Mouse (Mus musculus) retina, postnatal 7 days (tissue): ENCODE measurements around the gene Dcaf4.

Experiments
- DNase-seq: peaks from one replicate; pipeline ENCODE4 v3.0.0-alpha.2; 2012; ENCODE audit warnings: low read depth, low spot score

Dcaf4 gene

GRCm38 (mm10) chr12:83543997-83544396 is 23.7 kb downstream of the Dcaf4 start:
- no peak for DNase-seq

DNA sequence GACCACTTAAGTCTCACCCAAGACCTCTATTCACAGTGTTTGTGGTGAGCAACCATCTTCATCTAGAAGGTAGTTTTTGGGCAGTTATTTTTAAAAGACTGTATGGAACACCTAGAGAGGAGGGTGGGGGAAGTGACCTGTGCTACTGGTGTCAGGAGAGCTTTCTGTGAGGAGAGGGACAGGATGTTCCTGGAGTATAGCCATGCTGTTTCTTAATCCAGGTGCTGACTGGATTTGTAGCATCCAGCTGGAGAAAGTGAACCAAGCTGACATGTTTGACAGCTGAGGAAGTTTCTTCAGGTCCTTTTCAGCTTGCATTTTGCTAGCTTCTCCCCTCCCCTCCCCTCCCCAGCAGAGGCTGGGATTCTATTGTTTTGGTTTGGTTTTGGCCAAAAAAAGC is 24.5 kb downstream of the Dcaf4 start:
- DNase-seq, result no peak

DNA sequence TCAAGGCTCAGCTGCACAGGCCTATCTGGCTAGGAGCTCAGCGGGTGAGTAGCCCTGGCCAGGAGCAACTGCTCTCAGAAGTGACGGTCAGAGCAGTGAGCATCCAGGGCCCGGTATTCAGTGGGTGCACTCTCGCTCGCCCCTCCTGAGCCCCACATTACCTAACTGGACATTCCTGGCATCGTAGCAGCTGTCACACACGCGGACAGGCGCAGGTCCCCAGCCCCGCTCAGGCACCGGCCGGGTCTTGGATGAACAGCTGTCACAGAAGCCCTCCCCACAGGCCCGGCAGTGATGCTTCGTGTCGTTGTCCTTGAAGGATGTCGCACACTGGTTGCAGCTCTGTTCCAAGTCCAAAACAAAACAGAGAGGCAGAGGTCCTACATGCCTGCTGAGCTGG is 31.0 kb downstream of the Dcaf4 start:
- no peak for DNase-seq

GRCm38 (mm10) chr12:83553816-83554215 is 33.5 kb downstream of the Dcaf4 start:
- DNase-seq, result no peak

DNA sequence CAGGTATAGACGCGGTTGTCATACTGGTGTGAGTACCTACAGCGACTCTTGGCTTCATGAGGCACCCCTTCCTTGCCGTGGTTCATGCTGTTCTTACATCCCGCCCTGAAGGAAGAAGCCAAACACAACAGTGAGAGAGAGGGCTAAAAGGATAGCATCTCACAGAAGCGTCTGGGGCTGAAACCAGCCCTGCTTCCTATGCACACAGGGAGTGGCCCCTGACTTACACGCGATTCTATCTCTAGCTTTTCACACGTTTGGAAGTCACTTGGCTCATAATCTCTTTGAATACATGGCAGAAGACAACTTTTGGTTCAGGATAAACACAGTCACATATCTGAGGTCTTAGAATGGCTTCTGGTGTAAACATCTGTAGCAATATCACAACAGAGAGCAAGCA is 35.3 kb downstream of the Dcaf4 start:
- no peak for DNase-seq

GRCm38 (mm10) chr12:83558496-83558895 is 38.2 kb downstream of the Dcaf4 start:
- DNase-seq, result no peak

DNA sequence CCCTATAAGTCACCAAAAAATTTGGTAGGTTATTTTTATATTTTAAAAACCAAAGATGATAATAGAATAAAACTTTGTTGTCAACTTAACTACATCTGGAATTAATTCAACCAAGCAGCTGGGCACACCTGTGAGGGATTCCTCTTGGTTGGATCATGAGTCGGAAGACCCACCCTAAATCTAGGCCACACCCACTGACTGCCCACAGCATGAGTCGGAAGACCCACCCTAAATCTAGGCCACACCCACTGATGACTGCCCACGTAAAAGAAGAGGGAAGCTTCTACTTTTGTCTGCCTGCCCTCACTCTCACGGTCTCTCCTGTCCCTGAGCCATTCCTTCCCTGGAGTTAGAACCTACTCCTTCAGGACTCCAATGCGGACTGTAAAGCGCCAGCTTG is 39.9 kb downstream of the Dcaf4 start:
- DNase-seq, result no peak

GRCm38 (mm10) chr12:83562589-83562988 is 42.3 kb downstream of the Dcaf4 start:
- DNase-seq, result no peak

DNA sequence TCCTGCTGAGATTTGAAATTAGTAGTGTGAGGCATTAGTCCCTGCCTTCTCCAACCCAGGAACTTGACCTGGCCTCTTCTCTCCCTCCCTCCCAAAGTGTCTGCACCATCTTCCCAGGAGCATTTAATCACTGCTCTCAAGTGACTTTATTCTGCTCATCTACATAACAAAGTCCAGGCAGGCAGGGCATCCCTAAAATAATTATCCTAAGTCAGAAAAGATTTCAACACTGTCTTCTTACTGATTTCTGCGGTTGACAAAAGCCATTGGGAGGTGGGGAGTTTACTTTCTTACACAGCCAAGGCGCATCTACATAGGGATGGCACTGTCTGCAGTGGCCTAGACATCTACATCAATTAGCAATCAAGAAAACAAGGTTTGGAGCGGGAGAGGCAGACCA is 49.6 kb downstream of the Dcaf4 start:
- DNase-seq, result no peak

- DNase-seq, result no peak
Measured at GRCm38 (mm10) chr12:83572717-83573116, 52.5 kb downstream of the Dcaf4 start.

- no peak for DNase-seq
Measured at GRCm38 (mm10) chr12:83577445-83577844, 57.2 kb downstream of the Dcaf4 start.

GRCm38 (mm10) chr12:83578356-83578755 is 58.1 kb downstream of the Dcaf4 start:
- DNase-seq, result no peak

DNA sequence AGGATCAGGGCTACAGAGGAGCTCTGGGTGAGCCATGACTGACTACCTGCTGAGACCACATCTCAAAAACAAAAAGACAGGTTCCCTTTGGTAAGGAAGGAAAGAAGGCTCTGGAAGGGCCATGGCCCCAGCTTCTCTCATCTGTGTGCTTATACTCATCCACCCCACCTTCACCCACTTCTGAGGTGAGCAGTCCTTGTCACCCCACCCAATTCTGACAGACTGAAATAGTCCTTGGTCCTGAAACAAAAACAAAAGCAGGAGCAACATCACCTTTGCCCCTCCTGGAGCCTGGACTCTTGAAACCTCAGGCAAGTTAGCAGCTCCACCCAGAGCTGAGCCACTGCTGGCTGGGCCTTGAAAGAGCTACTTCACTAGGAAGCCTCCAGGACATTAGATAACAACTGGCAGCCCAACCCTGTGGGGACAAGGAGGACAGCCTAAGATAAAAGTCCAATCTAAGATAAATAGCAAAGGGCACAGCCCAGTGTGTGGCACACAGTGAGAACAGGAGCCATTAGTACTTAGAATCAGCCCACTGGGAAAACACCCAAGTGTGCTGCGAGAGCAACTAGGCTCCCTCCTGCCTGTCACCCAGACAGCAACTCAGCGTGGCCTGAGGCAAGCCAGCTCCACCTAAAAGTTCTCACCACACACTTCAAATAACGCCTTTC is 58.8 kb downstream of the Dcaf4 start:
- no peak for DNase-seq

- no peak for DNase-seq
Measured at GRCm38 (mm10) chr12:83580283-83580682, 60.0 kb downstream of the Dcaf4 start.

DNA sequence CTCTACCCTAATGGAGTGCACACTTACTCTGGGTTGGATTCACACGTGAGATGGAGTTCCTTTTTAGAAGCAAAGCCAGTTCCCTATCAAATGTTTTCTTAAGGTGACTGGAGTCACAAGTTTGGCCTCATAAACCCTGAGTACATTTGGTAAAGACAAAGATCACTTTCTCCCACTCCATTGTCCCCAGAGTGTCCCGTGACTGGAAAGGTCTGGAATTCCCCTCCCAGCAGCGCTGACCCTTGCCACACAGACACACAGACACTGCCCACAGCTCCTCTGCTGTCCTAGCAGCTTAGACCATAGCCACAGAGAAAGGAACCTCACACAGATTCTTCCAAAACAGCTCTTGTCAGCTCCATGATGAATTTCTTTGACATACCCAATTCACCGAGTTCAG is 61.8 kb downstream of the Dcaf4 start:
- DNase-seq, result no peak

GRCm38 (mm10) chr12:83582747-83583146 is 62.5 kb downstream of the Dcaf4 start:
- DNase-seq, result no peak

DNA sequence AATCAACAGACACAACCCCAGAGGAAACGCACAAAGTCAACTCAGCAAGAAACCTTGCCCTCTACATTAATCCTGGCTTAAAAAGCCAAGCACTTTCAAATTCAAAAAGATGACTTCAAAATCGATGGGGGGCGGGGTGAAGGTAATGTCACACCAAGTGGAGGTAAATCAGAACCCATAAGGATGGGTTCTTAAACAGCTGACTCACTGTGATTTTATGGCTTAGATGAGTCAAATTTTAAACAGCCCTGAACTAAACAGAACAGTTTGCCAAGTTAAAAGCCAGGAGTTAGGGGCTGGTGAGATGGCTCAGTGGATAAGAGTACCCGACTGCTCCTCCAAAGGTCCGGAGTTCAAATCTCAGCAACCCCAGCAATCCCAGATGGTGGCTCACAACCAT is 66.4 kb downstream of the Dcaf4 start:
- no peak for DNase-seq
